Mouse (Mus musculus): ENCODE results near the gene Med18.

GRCm38 (mm10) chr4:132477833-132478232 lies 14.1 kb upstream of the Med18 start:
- TF ChIP-seq POLR2A (IDR thresholded peaks at IDR 0.05; ENCODE audit: borderline replicate concordance, extremely low read depth, insufficient read depth, insufficient read length, poor library complexity, severe bottlenecking) (no peak), CTCF (IDR thresholded peaks at IDR 0.05; ENCODE audit: borderline replicate concordance, extremely low read depth, insufficient read depth, insufficient read length) (no peak)

Measured in brain, embryonic 14.5 days (tissue).